Mouse (Mus musculus): ENCODE measurements around the gene Itga6. TPM values are rescaled to one million over a fixed set of nuclear protein-coding genes. Genes with fewer than 3 reads are reported as not detected.

Gene Itga6
- polyA plus RNA-seq, 1 experiment from 2014 or later, result 25.9 TPM

GRCm38 (mm10) chr2:71796787-71797186, 51.4 kb downstream of the Itga6 start:
- Histone ChIP-seq H3K4me3 (no peak overlapping the region), H3K9ac (no peak overlapping the region), H3K4me2 (no peak overlapping the region), H3K4me1 (replicated peaks) (peaks cover 10% of the 10 kb centered on the region; the same call in 1 of the 2 replicates), H3K36me3 (no peaks in the 10 kb centered on the region), H3K27ac (no peak overlapping the region), H3K9me3 (no peaks in the 10 kb centered on the region), H3K27me3 (no peaks in the 10 kb centered on the region)
- WGBS, result 74% methylated on average over 6 of the region's 6 CpGs
- no peak for ATAC-seq (ENCODE audit: low FRiP score)

DNA sequence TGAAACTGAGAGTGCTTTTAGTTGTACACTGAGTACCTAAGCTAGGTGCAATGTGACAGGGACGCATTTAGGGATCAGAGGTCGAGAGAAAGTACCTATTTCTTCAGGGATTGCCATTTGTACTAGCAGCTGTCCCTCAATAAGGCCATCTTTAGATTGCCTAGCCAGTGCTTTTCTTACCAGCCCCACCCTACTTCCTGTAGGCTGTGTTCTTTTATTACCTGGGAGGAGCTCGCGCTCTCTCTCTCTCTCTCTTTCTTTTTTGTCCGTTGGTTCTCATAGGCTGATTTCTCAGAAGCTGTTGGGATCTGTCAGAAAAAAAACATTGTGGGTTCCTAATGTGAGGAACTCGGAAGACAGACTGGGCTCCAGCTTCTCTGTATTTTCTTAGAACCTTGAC, 55.4 kb downstream of the Itga6 start:
- 81% methylated on average over 6 of the region's 6 CpGs for WGBS
- Histone ChIP-seq H3K9me3 (no peaks in the 10 kb centered on the region), H3K4me3 (no peak overlapping the region), H3K4me1 (replicated peaks) (peaks cover 11% of the 10 kb centered on the region; the same call in 1 of the 2 replicates), H3K27ac (no peak overlapping the region), H3K9ac (no peak overlapping the region), H3K36me3 (no peaks in the 10 kb centered on the region), H3K4me2 (no peak overlapping the region), H3K27me3 (no peaks in the 10 kb centered on the region)
- no peak for ATAC-seq (ENCODE audit: low FRiP score)

- no peak for ATAC-seq (ENCODE audit: low FRiP score)
- Histone ChIP-seq H3K36me3 (no peaks in the 10 kb centered on the region), H3K27ac (no peak overlapping the region), H3K9me3 (no peaks in the 10 kb centered on the region), H3K27me3 (no peaks in the 10 kb centered on the region), H3K9ac (no peak overlapping the region), H3K4me1 (replicated peaks) (peaks cover 11% of the 10 kb centered on the region; the same call in 1 of the 2 replicates), H3K4me2 (no peak overlapping the region), H3K4me3 (no peak overlapping the region)
- WGBS, result 68% methylated on average over 7 of the region's 7 CpGs
Measured at GRCm38 (mm10) chr2:71801691-71802090, 56.3 kb downstream of the Itga6 start.

DNA sequence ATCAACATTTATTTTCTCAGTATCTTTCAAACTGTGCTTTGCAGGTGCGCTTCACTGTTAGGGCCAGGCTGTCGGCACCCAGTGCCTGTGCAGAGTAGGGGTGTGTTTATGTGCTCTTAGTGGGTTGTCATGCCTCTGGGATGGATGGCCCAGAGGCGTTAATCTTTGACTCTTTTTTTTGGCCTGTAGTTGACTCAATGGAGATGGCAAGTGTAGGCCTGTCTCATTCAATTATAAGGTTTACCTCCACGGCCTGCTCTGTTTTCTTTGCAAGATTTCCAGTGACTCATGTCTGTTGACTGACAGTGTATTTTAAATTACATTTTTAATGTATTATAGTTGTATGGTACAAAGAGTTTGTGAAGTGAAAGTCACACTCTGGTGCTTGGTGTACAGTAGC, 56.7 kb downstream of the Itga6 start:
- H3K9ac ChIP-seq, result no peak overlapping the region
- no peak for ATAC-seq (ENCODE audit: low FRiP score)
- H3K36me3 ChIP-seq, result no peaks in the 10 kb centered on the region
- H3K4me2 ChIP-seq, result no peak overlapping the region
- 83% methylated on average over 4 of the region's 4 CpGs for WGBS
- peaks cover 11% of the 10 kb centered on the region; the same call in 1 of the 2 replicates for H3K4me1 ChIP-seq (replicated peaks)
- H3K27ac ChIP-seq, result no peak overlapping the region
- H3K27me3 ChIP-seq, result no peaks in the 10 kb centered on the region
- H3K9me3 ChIP-seq, result no peaks in the 10 kb centered on the region
- no peak overlapping the region for H3K4me3 ChIP-seq

GRCm38 (mm10) chr2:71805120-71805519, 59.7 kb downstream of the Itga6 start:
- no peaks in the 10 kb centered on the region for H3K36me3 ChIP-seq
- H3K4me2 ChIP-seq, result no peak overlapping the region
- H3K9ac ChIP-seq, result no peak overlapping the region
- 91% methylated on average over 7 of the region's 7 CpGs for WGBS
- H3K9me3 ChIP-seq, result no peaks in the 10 kb centered on the region
- 0 out of 2 replicates have a peak, but pooled peaks cover 3% of the 10 kb centered on the region for H3K27me3 ChIP-seq
- no peak for ATAC-seq (ENCODE audit: low FRiP score)
- H3K27ac ChIP-seq, result no peak overlapping the region
- no peak overlapping the region for H3K4me3 ChIP-seq
- H3K4me1 ChIP-seq (replicated peaks), result peaks cover 11% of the 10 kb centered on the region; the same call in 1 of the 2 replicates

GRCm38 (mm10) chr2:71805611-71806567, 60.5 kb downstream of the Itga6 start:
- Histone ChIP-seq H3K4me2 (no peak overlapping the region), H3K9ac (no peak overlapping the region), H3K4me1 (replicated peaks) (peaks cover 6% of the 10 kb centered on the region; the same call in 1 of the 2 replicates), H3K36me3 (no peaks in the 10 kb centered on the region), H3K4me3 (no peak overlapping the region), H3K27ac (no peak overlapping the region), H3K9me3 (no peaks in the 10 kb centered on the region), H3K27me3 (0 out of 2 replicates have a peak, but pooled peaks cover 3% of the 10 kb centered on the region)
- no peak for ATAC-seq (ENCODE audit: low FRiP score)
- 77% methylated on average over 11 of the region's 11 CpGs for WGBS

- no peaks in the 10 kb centered on the region for H3K36me3 ChIP-seq
- 90% methylated on average over 10 of the region's 10 CpGs for WGBS
Measured at GRCm38 (mm10) chr2:71809289-71809860, 64.0 kb downstream of the Itga6 start.

GRCm38 (mm10) chr2:71810010-71810409, 64.6 kb downstream of the Itga6 start:
- WGBS, result 96% methylated on average over 11 of the region's 11 CpGs
- Histone ChIP-seq H3K9me3 (no peaks in the 10 kb centered on the region), H3K4me3 (no peak overlapping the region), H3K4me1 (replicated peaks) (peaks cover 18% of the 10 kb centered on the region), H3K27ac (no peak overlapping the region), H3K27me3 (0 out of 2 replicates have a peak, but pooled peaks cover 3% of the 10 kb centered on the region), H3K36me3 (no peaks in the 10 kb centered on the region), H3K4me2 (no peak overlapping the region), H3K9ac (no peak overlapping the region)
- no peak for ATAC-seq (ENCODE audit: low FRiP score)

More at GRCm38 (mm10) chr2:71809289-71809860, 64.0 kb downstream of the Itga6 start:
- H3K27me3 ChIP-seq, result 0 out of 2 replicates have a peak, but pooled peaks cover 3% of the 10 kb centered on the region
- ATAC-seq (ENCODE audit: low FRiP score), result no peak
- no peak overlapping the region for H3K4me3 ChIP-seq
- no peak overlapping the region for H3K4me2 ChIP-seq
- no peak overlapping the region for H3K27ac ChIP-seq
- peaks cover 11% of the 10 kb centered on the region for H3K4me1 ChIP-seq (replicated peaks)
- H3K9me3 ChIP-seq, result no peaks in the 10 kb centered on the region
- H3K9ac ChIP-seq, result no peak overlapping the region

DNA sequence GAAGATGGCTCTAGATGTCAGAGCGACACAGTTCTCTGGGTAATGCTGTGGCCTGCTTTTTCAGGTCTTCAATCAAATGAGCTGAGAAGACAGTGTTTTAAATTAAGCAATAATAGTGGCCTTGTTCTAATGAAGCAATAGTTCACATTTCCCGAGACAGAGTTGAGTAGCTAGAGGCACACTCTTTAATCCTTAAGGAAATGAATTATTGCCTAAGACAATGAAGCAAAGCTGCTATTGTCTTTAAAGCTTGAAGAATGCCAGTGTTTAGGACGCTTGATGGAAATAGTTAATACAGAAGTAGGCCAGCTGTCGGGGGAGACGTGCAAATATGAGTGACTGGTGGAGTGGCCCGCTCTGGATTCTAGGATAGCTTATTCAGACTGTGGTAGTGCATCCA, 65.5 kb downstream of the Itga6 start:
- Histone ChIP-seq H3K4me3 (no peak overlapping the region), H3K9ac (no peak overlapping the region), H3K27me3 (0 out of 2 replicates have a peak, but pooled peaks cover 3% of the 10 kb centered on the region), H3K27ac (no peak overlapping the region), H3K36me3 (no peaks in the 10 kb centered on the region), H3K4me2 (no peak overlapping the region), H3K9me3 (no peaks in the 10 kb centered on the region), H3K4me1 (replicated peaks) (peaks cover 24% of the 10 kb centered on the region)
- 66% methylated on average over 6 of the region's 6 CpGs for WGBS
- ATAC-seq (ENCODE audit: low FRiP score), result no peak

- 48% methylated on average over 12 of the region's 12 CpGs for WGBS
Measured at GRCm38 (mm10) chr2:71812221-71813021, 67.0 kb downstream of the Itga6 start.

GRCm38 (mm10) chr2:71813022-71813358, 67.6 kb downstream of the Itga6 start:
- Histone ChIP-seq H3K36me3 (no peaks in the 10 kb centered on the region), H3K27me3 (0 out of 2 replicates have a peak, but pooled peaks cover 3% of the 10 kb centered on the region), H3K9me3 (no peaks in the 10 kb centered on the region), H3K27ac (no peak overlapping the region), H3K4me1 (replicated peaks) (peaks cover 28% of the 10 kb centered on the region), H3K4me3 (no peak overlapping the region), H3K9ac (no peak overlapping the region), H3K4me2 (no peak overlapping the region)
- WGBS, result 80% methylated on average over 7 of the region's 9 CpGs
- no peak; the same call in 1 of the 2 replicates for ATAC-seq (ENCODE audit: low FRiP score)

More at GRCm38 (mm10) chr2:71812221-71813021, 67.0 kb downstream of the Itga6 start:
- Histone ChIP-seq H3K4me3 (no peak overlapping the region), H3K4me1 (replicated peaks) (peaks cover 28% of the 10 kb centered on the region), H3K27ac (no peak overlapping the region), H3K9me3 (no peaks in the 10 kb centered on the region), H3K9ac (no peak overlapping the region), H3K27me3 (0 out of 2 replicates have a peak, but pooled peaks cover 3% of the 10 kb centered on the region), H3K36me3 (no peaks in the 10 kb centered on the region), H3K4me2 (no peak overlapping the region)
- peak; percentile 66; the same call in 1 of the 2 replicates for ATAC-seq (ENCODE audit: low FRiP score)

DNA sequence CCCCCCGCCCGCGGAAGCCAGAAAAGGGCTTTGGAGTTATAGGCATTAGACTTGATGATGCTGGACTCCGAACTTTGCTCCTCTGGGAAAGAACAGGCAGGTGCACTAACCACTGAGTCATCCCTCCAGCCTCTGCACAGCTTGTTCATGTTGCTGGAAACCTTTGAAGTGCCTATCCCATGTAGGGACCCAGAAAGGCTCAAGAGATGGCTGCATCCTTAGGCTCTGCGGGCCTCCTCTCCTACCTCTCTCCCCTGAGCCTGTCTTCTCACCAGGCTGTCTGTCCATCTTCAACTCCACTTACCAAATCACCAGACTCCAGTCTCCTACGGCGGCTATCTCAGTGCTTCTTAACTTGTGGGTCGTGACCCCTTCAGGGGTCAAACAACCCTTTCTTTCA, 68.0 kb downstream of the Itga6 start:
- 75% methylated on average over 5 of the region's 8 CpGs for WGBS
- no peaks in the 10 kb centered on the region for H3K9me3 ChIP-seq
- H3K4me3 ChIP-seq, result no peak overlapping the region
- H3K4me1 ChIP-seq (replicated peaks), result peaks cover 28% of the 10 kb centered on the region
- H3K27me3 ChIP-seq, result 0 out of 2 replicates have a peak, but pooled peaks cover 3% of the 10 kb centered on the region
- H3K36me3 ChIP-seq, result no peaks in the 10 kb centered on the region
- H3K9ac ChIP-seq, result no peak overlapping the region
- no peak overlapping the region for H3K4me2 ChIP-seq
- ATAC-seq (ENCODE audit: low FRiP score), result no peak
- H3K27ac ChIP-seq, result no peak overlapping the region
